Mouse (Mus musculus) embryonic fibroblast, embryonic 13.5 days (primary cell): Measurements from ENCODE around the gene Ptprd.

Source experiments
- CTCF ChIP-seq: IDR thresholded peaks from 2 replicates; pipeline ENCODE4 v1.5.1; 2011; ENCODE audit warnings: mild to moderate bottlenecking, control low read depth, low read length, moderate library complexity, borderline replicate concordance; ENCODE audit not compliant: insufficient read depth
- POLR2A ChIP-seq: IDR thresholded peaks from 2 replicates; pipeline ENCODE4 v1.6.1; 2011; ENCODE audit warnings: low read depth, mild to moderate bottlenecking, control low read depth, low read length, moderate library complexity

GRCm38 (mm10) chr4:76290484-76290818 is 1921.3 kb downstream of the Ptprd start:
- TF ChIP-seq POLR2A (no peak), CTCF (no peak)
